In the genomic region with DNA sequence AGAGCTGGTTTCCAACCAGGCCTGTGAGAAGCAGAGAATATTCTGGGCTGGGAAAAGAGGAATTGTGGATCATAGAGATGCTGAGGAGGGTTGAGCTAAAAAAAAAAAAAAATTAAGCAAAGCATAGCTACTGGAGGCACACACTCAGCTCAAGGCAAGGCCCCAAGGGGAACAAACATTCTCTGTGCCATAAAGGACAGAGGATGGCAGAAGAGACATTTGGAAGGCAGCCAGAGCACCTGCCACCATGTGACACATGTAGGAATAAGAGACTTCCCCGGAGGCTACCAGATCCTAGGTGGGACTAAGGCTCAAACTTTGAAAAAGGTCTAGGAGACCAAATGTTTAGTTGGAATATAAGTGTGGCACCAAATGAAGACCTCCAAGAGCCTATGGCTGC, we compare ENCODE assay signal across 10 mouse cellular contexts.
DNase-seq lines count a peak whose midpoint lies in the region; ATAC-seq and TF ChIP-seq lines count a peak whose summit lies in the region.
"Had no signal": no experiment of that assay in that cellular context is flagged by ENCODE, and none has a peak within 500 bp of the region (broad histone marks: within the 10 kb centered on the region; RNA-seq: fewer than 3 reads in every experiment).

No protein-coding gene starts in this region.

- H3K4me2 ChIP-seq in intestine, embryonic 14.5 days (ENCODE audit: low read length) = no peak overlapping the region
- no peak overlapping the region for H3K4me2 ChIP-seq in intestine, postnatal 0 days (replicated peaks; ENCODE audit: low read depth)
- H3K4me2 ChIP-seq in embryonic facial prominence, embryonic 13.5 days = peak overlapping the region; percentile 37; the same call in 1 of the 2 replicates
- H3K4me2 ChIP-seq in hindbrain, embryonic 15.5 days = peak overlapping the region; percentile 50
- peak overlapping the region; percentile 37 for H3K4me2 ChIP-seq in midbrain, embryonic 15.5 days
- H3K4me2 ChIP-seq: liver, embryonic 13.5 days had no signal

- TF ChIP-seq CTCF in intestine, postnatal 0 days (IDR thresholded peaks at IDR 0.05; ENCODE audit: low read depth) = no peak

- H3K27ac ChIP-seq in intestine, embryonic 14.5 days (ENCODE audit: low read depth) = peak overlapping the region; percentile 59; the same call in 1 of the 2 replicates
- no peak overlapping the region for H3K27ac ChIP-seq in intestine, postnatal 0 days (ENCODE audit: low read depth, low read length)
- H3K27ac ChIP-seq in embryonic facial prominence, embryonic 13.5 days = no peak overlapping the region
- peak overlapping the region; percentile 71 for H3K27ac ChIP-seq in hindbrain, embryonic 15.5 days (replicated peaks)
- peak overlapping the region; percentile 35; the same call in 1 of the 2 replicates for H3K27ac ChIP-seq in midbrain, embryonic 15.5 days
- H3K27ac ChIP-seq: liver, embryonic 13.5 days had no signal

- no peaks in the 10 kb centered on the region for H3K36me3 ChIP-seq in intestine, embryonic 14.5 days (ENCODE audit: control insufficient read depth, insufficient read depth, low read length)
- H3K36me3 ChIP-seq in intestine, postnatal 0 days (ENCODE audit: control insufficient read depth, insufficient read depth) = no peaks in the 10 kb centered on the region
- no peaks in the 10 kb centered on the region for H3K36me3 ChIP-seq in embryonic facial prominence, embryonic 13.5 days
- no peaks in the 10 kb centered on the region for H3K36me3 ChIP-seq in hindbrain, embryonic 15.5 days
- H3K36me3 ChIP-seq in midbrain, embryonic 15.5 days (replicated peaks) = no peaks in the 10 kb centered on the region
- H3K36me3 ChIP-seq: liver, embryonic 13.5 days had no signal

- no peak overlapping the region for H3K4me3 ChIP-seq in intestine, embryonic 14.5 days (ENCODE audit: low read depth, low read length)
- no peak overlapping the region for H3K4me3 ChIP-seq in intestine, postnatal 0 days (ENCODE audit: low read depth, low read length)
- no peak overlapping the region for H3K4me3 ChIP-seq in embryonic facial prominence, embryonic 13.5 days
- H3K4me3 ChIP-seq in hindbrain, embryonic 15.5 days = no peak overlapping the region
- no peak overlapping the region for H3K4me3 ChIP-seq in midbrain, embryonic 15.5 days
- H3K4me3 ChIP-seq: liver, embryonic 13.5 days had no signal

- no peak for DNase-seq in intestine, embryonic 14.5 days (ENCODE audit: low spot score)
- DNase-seq in adrenal gland, adult (ENCODE audit: inconsistent age in 2 of 2, low spot score in 1 of 2) = no peak
- DNase-seq in heart, postnatal 14 days = no peak
- no peak for DNase-seq in retina, postnatal 1 day
- DNase-seq: liver, embryonic 13.5 days; thymus, postnatal 4 days had no signal

- no peak overlapping the region for H3K9ac ChIP-seq in intestine, embryonic 14.5 days (ENCODE audit: low read length)
- H3K9ac ChIP-seq in intestine, postnatal 0 days (ENCODE audit: low read depth, low read length) = no peak overlapping the region
- H3K9ac ChIP-seq in embryonic facial prominence, embryonic 13.5 days = no peak overlapping the region
- no peak overlapping the region for H3K9ac ChIP-seq in hindbrain, embryonic 15.5 days
- no peak overlapping the region for H3K9ac ChIP-seq in midbrain, embryonic 15.5 days
- H3K9ac ChIP-seq: liver, embryonic 13.5 days had no signal

- WGBS in intestine, embryonic 14.5 days = 68% methylated on average over 1 of the region's 1 CpGs
- 64% methylated on average over 1 of the region's 1 CpGs for WGBS in intestine, postnatal 0 days
- 70% methylated on average over 1 of the region's 1 CpGs for WGBS in embryonic facial prominence, embryonic 13.5 days
- 69% methylated on average over 1 of the region's 1 CpGs for WGBS in hindbrain, embryonic 15.5 days
- WGBS in midbrain, embryonic 15.5 days = 67% methylated on average over 1 of the region's 1 CpGs

- peaks cover 21% of the 10 kb centered on the region for H3K4me1 ChIP-seq in intestine, embryonic 14.5 days (replicated peaks; ENCODE audit: control insufficient read depth, insufficient read depth, low read length)
- H3K4me1 ChIP-seq in intestine, postnatal 0 days (replicated peaks; ENCODE audit: control insufficient read depth, insufficient read depth, low read length) = no peaks in the 10 kb centered on the region
- peaks cover 30% of the 10 kb centered on the region for H3K4me1 ChIP-seq in embryonic facial prominence, embryonic 13.5 days
- H3K4me1 ChIP-seq in hindbrain, embryonic 15.5 days (replicated peaks) = peaks cover 19% of the 10 kb centered on the region
- peaks cover 20% of the 10 kb centered on the region for H3K4me1 ChIP-seq in midbrain, embryonic 15.5 days
- H3K4me1 ChIP-seq: liver, embryonic 13.5 days had no signal

- intact Hi-C loops in heart, postnatal 14 days (cut with DNase I) = no loop called here

- no peaks in the 10 kb centered on the region for H3K27me3 ChIP-seq in intestine, embryonic 14.5 days (replicated peaks; ENCODE audit: control insufficient read depth, insufficient read depth, low read length)
- H3K27me3 ChIP-seq in intestine, postnatal 0 days (replicated peaks; ENCODE audit: control insufficient read depth, insufficient read depth, low read length) = no peaks in the 10 kb centered on the region
- H3K27me3 ChIP-seq in embryonic facial prominence, embryonic 13.5 days = no peaks in the 10 kb centered on the region
- H3K27me3 ChIP-seq in hindbrain, embryonic 15.5 days = no peaks in the 10 kb centered on the region
- no peaks in the 10 kb centered on the region for H3K27me3 ChIP-seq in midbrain, embryonic 15.5 days (replicated peaks)
- H3K27me3 ChIP-seq: liver, embryonic 13.5 days had no signal

- no peaks in the 10 kb centered on the region for H3K9me3 ChIP-seq in intestine, embryonic 14.5 days (ENCODE audit: control insufficient read depth, low read length)
- H3K9me3 ChIP-seq in intestine, postnatal 0 days (ENCODE audit: control insufficient read depth) = no peaks in the 10 kb centered on the region
- H3K9me3 ChIP-seq in embryonic facial prominence, embryonic 13.5 days = no peaks in the 10 kb centered on the region
- no peaks in the 10 kb centered on the region for H3K9me3 ChIP-seq in hindbrain, embryonic 15.5 days
- no peaks in the 10 kb centered on the region for H3K9me3 ChIP-seq in midbrain, embryonic 15.5 days
- H3K9me3 ChIP-seq: liver, embryonic 13.5 days had no signal

- no peak for ATAC-seq in intestine, embryonic 14.5 days (replicated peaks; ENCODE audit: low FRiP score, low TSS enrichment, low read depth)
- no peak for ATAC-seq in intestine, postnatal 0 days
- no peak for ATAC-seq in embryonic facial prominence, embryonic 13.5 days (ENCODE audit: insufficient number of reproducible peaks, insufficient read depth, low FRiP score, low TSS enrichment, low read depth)
- ATAC-seq in hindbrain, embryonic 15.5 days (ENCODE audit: low FRiP score, low read depth) = no peak
- no peak for ATAC-seq in midbrain, embryonic 15.5 days (replicated peaks)

Comparison
In these comparisons a context has a peak if more than half of its experiments do, and no peak if none do; other contexts are left out.
1. H3K27ac ChIP-seq: peak in intestine, embryonic 14.5 days (single experiment), hindbrain, embryonic 15.5 days (single experiment) and midbrain, embryonic 15.5 days (single experiment); none in intestine, postnatal 0 days (single experiment) and embryonic facial prominence, embryonic 13.5 days (single experiment).
2. H3K4me2 ChIP-seq: peak in embryonic facial prominence, embryonic 13.5 days (single experiment), hindbrain, embryonic 15.5 days (single experiment) and midbrain, embryonic 15.5 days (single experiment); none in intestine, embryonic 14.5 days (single experiment) and intestine, postnatal 0 days (single experiment).